Mouse (Mus musculus) ovary, postnatal 10 days (tissue): ENCODE data around the gene Clk2.

Experiments
- DNase-seq: peaks from one replicate; pipeline ENCODE4 v3.0.0; 2022; ENCODE audit warnings: low spot score

Clk2 gene

DNA sequence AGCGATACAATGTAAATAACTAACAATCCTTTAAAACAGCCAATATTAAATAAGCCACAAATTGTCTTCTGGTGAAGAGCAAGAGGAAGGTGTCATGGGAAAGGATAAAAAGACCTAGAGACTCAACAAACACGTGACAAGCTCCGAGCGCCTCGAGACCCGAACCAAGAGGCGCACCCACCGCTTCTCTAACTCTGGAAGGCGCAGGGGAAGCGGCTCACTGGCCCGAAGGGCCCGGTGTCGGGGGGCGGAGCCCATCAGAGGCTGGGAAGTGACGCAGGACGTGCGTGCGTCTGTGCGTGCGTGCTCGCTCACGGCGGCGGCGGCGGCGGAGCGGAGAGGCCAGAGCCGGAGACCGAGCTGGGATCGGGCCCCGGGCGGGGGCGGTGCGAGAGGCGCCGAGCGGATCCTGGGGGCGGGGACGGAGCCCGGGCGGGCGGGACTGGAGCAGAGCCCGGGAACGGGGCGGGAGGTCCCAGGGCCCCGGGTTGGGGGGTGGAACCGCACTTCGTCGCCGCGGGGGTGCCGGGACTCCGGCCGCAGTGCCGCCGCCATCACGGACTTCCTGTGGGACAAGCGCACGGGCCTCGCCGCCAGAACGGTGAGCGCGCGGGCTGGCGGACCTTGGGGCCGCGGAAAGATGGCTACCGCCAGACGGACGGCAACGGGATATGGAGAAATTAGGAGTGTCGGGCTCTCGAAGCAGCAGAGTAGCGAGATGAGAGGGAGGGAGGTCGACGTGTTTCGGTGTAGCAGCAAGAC is at the start of gene Clk2:
Clk2 (plus strand) TSS at position 290 of the 762 bp plus-strand sequence.
- peak; percentile 83 for DNase-seq

DNA sequence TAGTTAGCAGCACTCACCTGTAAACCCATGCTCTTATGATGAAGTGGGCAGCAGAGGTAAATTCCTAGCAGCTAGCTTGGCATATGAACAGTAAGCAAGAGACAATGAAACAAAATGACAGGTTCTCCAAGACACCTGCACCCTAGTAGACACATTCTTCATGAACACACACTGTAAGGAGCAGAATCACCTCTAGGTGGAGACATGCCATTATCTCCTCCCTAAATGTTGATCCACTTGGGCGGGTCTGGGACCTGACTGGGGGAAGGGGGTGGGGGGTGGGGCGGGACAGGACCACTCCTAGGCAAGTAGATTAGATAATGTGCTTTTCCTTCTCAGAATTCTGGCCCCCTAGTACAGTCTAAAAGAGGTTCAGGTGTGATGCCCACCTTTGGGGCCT is 49.1 kb upstream of the Clk2 start:
- DNase-seq = no peak

DNA sequence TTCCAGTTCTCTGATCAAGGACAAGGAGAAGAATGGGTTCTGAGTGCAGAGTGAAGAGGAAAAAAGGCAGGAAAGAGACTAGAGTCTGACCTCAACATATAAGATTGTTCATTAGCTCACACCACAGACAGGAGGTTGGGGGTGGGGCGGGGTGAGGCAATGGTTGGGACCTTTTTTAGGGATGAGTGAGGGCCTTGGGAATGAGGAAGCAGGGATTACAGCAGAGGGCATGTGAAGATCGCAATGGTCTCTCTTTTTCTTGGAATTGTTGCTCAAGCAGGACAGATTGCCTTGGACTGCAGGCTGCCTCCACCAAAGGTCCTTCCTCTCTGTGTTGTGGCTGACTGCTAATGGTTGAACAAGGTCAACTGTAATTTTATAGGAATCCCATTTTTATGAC is 41.3 kb upstream of the Clk2 start:
- DNase-seq = no peak

GRCm38 (mm10) chr3:89124241-89124640 is 40.4 kb upstream of the Clk2 start:
- no peak for DNase-seq

- no peak for DNase-seq
These were observed 38.6 kb upstream of the Clk2 start for GRCm38 (mm10) chr3:89125981-89126380.

DNA sequence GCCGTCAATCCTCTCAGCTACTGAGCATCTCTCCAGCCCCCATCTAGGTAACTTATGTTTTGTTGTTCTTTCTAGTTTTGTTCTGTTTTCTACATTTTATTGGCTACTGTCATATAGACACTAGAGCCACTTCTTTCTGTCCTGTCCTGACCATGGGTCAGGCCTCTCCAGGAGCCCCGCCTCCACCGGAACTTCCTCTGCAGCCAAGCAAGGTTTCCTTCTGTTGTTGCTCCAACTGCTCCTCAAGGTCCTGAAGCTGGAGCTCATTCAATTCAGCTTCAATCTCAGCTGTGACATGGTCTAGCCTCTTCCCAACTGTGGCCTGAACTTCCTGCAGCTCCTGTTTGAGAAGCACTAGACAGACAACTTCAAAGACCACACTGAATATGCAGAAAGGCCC is 34.7 kb upstream of the Clk2 start:
- DNase-seq = no peak

- no peak for DNase-seq
These were observed 32.8 kb upstream of the Clk2 start for GRCm38 (mm10) chr3:89131816-89132215.

- DNase-seq = no peak
These were observed 32.1 kb upstream of the Clk2 start for GRCm38 (mm10) chr3:89132285-89133062.

DNA sequence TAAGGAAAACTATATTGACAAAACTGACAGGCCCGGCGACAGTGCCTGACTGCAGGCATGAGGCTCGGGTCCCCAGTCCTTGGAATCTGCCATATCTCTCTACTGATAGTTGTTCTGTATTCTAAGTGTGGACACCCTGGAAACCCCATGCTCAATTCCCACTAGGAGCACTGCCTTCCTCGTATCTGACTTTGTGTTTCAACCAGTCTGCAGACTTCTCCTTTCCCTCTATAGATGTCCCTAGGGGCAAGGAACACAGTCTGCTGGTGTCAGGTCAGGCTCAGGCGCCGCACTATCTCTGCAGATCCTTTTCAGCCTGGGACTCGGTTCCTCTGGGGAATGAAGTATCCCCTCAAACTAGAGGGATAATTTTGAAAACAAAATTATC is 31.5 kb upstream of the Clk2 start:
- no peak for DNase-seq

- no peak for DNase-seq
These were observed 30.8 kb upstream of the Clk2 start for GRCm38 (mm10) chr3:89133752-89134151.

- no peak for DNase-seq
These were observed 28.6 kb upstream of the Clk2 start, which contains the start of gene Pklr for GRCm38 (mm10) chr3:89135958-89136357. Gene Pklr, plus strand, starts transcription at chr3:89136142.

DNA sequence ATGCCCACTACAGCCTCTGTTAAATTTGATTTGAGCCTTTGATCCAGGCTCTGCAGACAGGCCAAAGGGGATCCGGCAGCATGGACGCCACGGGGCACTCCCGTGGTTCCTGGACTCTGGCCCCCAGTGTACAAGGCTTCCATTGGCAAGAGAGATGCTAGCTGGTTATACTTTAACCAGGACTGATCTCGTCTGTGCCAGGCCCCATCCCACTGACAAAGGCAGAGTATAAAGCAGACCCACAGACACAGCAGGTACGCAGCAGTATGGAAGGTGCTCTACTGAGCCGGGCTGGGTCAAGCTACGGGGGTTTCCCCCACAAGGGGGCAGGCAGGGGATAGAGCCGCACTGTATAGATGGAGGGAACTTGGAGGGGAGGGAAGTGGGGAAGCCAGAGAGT is 28.2 kb upstream of the Clk2 start:
- DNase-seq = no peak

DNA sequence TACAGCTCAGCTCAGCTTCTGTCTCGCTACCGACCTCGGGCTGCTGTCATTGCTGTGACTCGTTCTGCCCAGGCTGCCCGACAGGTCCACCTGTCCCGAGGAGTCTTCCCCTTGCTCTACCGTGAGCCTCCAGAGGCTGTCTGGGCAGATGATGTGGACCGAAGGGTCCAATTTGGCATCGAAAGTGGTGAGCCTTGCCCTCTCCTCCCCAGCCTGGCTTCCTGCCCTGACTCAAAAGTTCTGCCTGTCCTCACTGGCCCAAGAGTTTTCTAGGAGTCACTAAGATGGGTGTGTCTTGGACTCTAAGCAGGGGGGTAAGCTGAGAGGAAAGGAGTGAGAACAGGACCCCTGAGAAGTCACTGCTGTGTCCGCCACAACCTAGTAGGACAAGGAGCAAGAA is 19.8 kb upstream of the Clk2 start:
- no peak for DNase-seq

DNA sequence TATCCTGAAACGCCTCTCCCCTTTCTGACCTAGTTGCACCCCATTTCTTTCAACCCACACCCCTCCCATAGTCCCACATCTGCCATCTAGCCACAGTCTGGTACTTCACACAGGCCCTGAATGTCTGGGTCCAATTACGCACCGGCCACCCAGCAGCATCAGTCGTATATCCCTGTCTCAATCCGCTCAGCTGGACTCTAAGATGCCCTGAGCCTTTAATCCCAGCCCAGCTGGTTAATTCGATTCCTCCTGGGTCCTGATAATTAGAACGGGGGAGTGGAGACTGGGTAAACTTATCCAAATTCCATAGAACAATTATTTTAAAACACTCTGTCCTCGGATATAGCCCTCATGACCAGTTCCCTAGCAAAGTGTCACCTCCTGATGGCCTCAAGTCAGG is 19.0 kb upstream of the Clk2 start:
- no peak for DNase-seq

GRCm38 (mm10) chr3:89147101-89147978 is 17.3 kb upstream of the Clk2 start:
- no peak for DNase-seq

DNA sequence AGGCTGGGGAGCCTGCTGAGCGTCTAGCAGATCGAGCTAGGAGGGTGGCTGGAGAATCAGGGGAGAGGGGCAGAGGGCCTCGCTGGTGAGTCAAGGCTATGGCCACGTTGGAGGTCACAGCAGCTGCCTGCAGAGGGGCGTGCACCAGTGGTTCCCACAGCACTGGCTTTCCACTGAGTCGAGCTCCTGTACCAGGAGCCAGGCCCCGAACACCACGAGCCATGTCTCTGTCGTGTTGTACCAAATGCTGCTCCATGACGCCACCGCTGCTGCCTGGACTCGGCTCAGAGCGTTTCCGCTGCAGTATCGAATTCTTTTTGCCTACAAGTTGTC is 16.6 kb upstream of the Clk2 start:
- DNase-seq = no peak

DNA sequence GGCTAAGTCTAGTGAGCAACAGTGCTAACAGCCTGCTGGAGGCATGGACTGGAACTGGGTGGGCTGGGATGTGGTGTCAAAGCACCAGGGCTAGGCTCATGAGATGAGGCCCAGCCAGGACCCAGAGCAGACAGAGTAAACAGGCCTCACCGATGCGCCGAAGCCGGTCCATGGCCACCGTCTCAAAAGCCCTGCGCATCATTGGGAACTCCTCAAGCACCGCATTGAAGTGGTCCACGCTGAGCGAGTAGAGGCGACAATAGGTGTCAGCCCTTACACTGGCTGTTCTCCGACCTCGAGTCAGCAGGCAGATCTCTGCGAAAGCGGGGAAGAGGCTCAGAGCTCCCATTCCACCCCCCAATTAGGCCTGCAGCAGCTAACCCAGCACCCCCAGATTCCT is 16.0 kb upstream of the Clk2 start:
- DNase-seq = no peak

DNA sequence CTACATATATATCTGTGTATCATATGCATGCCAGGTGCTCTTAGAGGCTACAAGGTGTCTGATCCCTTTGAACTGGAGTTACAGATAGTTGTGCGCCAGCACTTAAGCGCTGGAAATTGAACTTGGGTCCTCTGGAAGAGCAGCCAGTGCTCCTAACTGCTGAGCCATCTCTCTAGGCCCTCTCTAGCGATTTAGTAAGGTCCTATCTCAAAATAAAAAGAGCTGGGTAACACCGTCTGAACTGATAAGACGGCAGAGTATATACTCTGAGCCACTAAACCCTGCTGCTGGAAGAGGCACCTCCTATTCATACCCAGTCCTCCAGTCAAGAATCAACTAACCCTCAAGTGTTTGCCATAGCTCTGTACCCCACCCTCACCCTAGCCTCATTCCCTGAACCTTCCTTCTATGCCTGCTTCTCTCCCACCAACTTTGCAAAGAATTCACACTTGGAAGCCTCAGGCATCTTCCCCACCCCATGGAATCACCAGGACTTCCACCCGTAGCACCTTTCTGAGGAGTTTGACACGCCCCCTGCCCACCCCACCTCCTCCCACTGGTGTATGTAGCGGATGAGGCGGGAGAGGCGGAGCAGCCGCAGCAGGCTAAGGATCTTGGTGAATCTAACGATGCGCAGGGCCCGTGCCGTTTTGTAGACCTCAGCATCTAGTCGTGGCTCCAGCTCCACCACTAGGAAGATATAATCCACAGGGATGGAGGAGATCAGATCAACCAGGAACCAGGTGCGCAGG is 12.3 kb upstream of the Clk2 start:
- no peak for DNase-seq

- DNase-seq = no peak
These were observed 7.6 kb upstream of the Clk2 start for GRCm38 (mm10) chr3:89156951-89157350.

DNA sequence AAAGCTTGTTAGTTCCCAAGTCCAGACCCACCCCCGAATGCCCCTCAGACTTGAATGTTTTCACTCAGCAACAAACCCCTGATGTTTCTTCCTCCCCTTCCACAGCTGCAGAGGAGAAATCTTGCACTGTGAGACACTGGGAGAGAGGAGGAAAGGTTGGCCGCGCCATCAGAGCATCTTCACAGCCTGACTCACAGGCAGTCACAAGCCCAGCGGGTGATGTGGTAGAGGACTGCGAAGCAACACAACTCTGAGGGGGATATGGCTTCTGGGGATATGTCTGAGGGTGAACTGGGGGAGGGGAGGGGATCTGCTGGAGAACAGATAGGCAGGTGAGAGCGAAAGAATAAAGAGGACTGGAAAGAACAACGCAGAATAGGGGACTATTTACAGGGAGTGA is 5.9 kb upstream of the Clk2 start:
- no peak for DNase-seq

DNA sequence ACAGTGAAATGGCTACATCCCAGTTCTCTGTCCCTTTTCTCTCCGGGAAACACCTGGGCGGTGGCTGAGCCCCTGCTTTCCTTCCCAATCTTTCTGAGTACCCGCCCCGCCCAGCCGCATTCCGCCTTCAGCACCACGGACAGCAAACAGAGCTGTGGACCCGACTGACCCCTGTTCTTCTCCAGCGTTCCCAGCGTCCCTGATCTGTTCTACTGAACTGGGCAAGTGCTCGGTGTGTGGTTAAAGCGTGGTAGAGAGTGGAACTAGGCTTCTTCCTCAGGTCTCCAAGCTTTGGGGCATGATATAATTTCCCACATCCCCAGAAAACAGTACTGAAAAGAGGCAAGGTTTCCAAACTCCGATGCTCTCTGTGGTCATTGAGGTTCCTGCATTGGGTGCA is 5.4 kb upstream of the Clk2 start:
- peak; percentile 56 for DNase-seq
